Mouse (Mus musculus) gastrocnemius, postnatal 10 days (tissue): ENCODE measurements around the gene Tbx2. TPM values are rescaled to one million over a fixed set of nuclear protein-coding genes. Genes with fewer than 3 reads are reported as not detected.

Experiments used
- DNase-seq: peaks from one replicate; pipeline ENCODE4 v3.0.0; 2021; ENCODE audit warnings: mixed read lengths
- total RNA-seq, 2 experiments: library from RNA; stranded (reverse); gene quantifications; 2 replicates each; pipeline ENCODE4 v1.2.3; 2021

The Tbx2 gene
- total RNA-seq, 2 experiments from 2014 or later, result 11.0 to 14.3 TPM

GRCm38 (mm10) chr11:85825031-85825430 is 7.3 kb upstream of the Tbx2 start:
- DNase-seq, result no peak

- no peak for DNase-seq
Measured at GRCm38 (mm10) chr11:85825823-85826222, 6.5 kb upstream of the Tbx2 start.

GRCm38 (mm10) chr11:85827342-85827741 is 5.0 kb upstream of the Tbx2 start:
- DNase-seq, result no peak

- no peak for DNase-seq
Measured at GRCm38 (mm10) chr11:85828691-85829519, 3.4 kb upstream of the Tbx2 start.

- no peak for DNase-seq
Measured at GRCm38 (mm10) chr11:85829520-85830440, 2.6 kb upstream of the Tbx2 start.

- no peak for DNase-seq
Measured at GRCm38 (mm10) chr11:85830901-85831341, 1.4 kb upstream of the Tbx2 start.

GRCm38 (mm10) chr11:85831656-85832230 is 608 bp upstream of the Tbx2 start:
- no peak for DNase-seq

- no peak for DNase-seq
Measured at GRCm38 (mm10) chr11:85833081-85833521, 750 bp downstream of the Tbx2 start.

GRCm38 (mm10) chr11:85833761-85834385 is 1.5 kb downstream of the Tbx2 start:
- DNase-seq, result no peak

GRCm38 (mm10) chr11:85834386-85834931 is 2.1 kb downstream of the Tbx2 start:
- no peak for DNase-seq

- no peak for DNase-seq
Measured at GRCm38 (mm10) chr11:85835001-85835752, 2.8 kb downstream of the Tbx2 start.

- no peak for DNase-seq
Measured at GRCm38 (mm10) chr11:85835753-85836522, 3.6 kb downstream of the Tbx2 start.

GRCm38 (mm10) chr11:85836523-85837290 is 4.4 kb downstream of the Tbx2 start:
- no peak for DNase-seq

- DNase-seq, result no peak
Measured at GRCm38 (mm10) chr11:85837291-85837647, 4.9 kb downstream of the Tbx2 start.

GRCm38 (mm10) chr11:85837648-85838423 is 5.5 kb downstream of the Tbx2 start:
- no peak for DNase-seq

- no peak for DNase-seq
Measured at GRCm38 (mm10) chr11:85838424-85839257, 6.3 kb downstream of the Tbx2 start.

- no peak for DNase-seq
Measured at GRCm38 (mm10) chr11:85839258-85840030, 7.1 kb downstream of the Tbx2 start.
